Comparison of ENCODE assay signal across 8 mouse cellular contexts in the genomic region with DNA sequence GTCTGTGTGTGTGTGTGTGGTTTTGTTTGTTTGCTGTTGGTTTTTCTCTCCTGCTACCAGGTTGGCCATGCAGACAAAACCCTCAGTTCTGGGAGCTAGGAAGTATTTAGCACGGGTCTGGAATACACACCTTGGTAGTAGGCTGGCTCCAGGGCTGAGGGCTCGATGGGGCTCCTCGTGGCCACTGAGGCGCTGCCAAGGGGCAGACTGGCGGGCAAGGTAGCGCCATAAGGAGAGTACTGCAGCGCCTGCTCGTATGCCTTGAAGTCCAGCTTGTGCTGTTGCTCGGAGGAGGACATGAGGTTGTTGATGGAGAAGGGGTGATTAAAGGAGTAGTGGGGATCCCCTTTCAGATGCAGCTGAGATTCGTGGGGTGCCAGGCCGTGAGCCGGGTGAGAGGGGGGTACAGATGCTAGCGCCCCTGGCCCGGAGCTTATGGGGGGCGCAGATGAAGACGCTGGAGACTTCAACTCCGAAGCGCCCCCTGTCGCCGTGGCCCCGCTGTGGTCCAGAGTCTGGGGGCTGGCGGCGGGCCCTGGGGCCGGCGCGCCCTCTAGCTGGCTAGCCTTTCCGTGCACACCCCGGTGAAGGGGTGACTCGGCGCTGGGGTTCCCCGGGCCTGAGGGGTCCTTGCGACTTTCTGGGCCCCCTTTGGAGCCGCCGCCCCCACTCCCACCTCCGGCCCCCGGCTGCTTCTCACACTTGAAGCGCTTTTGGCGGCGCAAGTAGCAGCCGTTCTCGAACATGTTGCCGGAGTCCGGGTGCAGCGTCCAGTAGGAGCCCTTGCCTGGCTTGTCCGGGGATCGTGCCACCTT. TPM values are rescaled to one million over a fixed set of nuclear protein-coding genes. Genes with fewer than 3 reads are reported as not detected.
DNase-seq lines count a peak whose midpoint lies in the region; ATAC-seq and TF ChIP-seq lines count a peak whose summit lies in the region.

No protein-coding gene starts in this region.

- DNase-seq in layer of hippocampus, adult 2 months (ENCODE audit: low spot score in 2 of 2), result no peak
- no peak for DNase-seq in layer of hippocampus, adult 11-12 months (ENCODE audit: low spot score)
- DNase-seq in forebrain, embryonic 14.5 days (ENCODE audit: low spot score), result peak; percentile 19
- no peak for DNase-seq in right cerebral cortex, postnatal 36 days (ENCODE audit: low spot score in 2 of 2)
- no peak for DNase-seq in spleen, postnatal 14 days (ENCODE audit: low spot score in 2 of 2)
- no peak for DNase-seq in gastrocnemius, postnatal 14 days

- no peaks in the 10 kb centered on the region for H3K36me3 ChIP-seq in forebrain, embryonic 14.5 days (ENCODE audit: control insufficient read depth, insufficient read depth, low read length)
- no peaks in the 10 kb centered on the region for H3K36me3 ChIP-seq in limb, embryonic 15.5 days
- no peaks in the 10 kb centered on the region for H3K36me3 ChIP-seq in midbrain, embryonic 16.5 days (ENCODE audit: control insufficient read depth, insufficient read depth, low read length)

- peaks cover 85% of the 10 kb centered on the region for H3K27me3 ChIP-seq in forebrain, embryonic 14.5 days (replicated peaks; ENCODE audit: control insufficient read depth, insufficient read depth, low read length)
- H3K27me3 ChIP-seq in limb, embryonic 15.5 days, result peaks cover 82% of the 10 kb centered on the region
- peaks cover 49% of the 10 kb centered on the region for H3K27me3 ChIP-seq in midbrain, embryonic 16.5 days (ENCODE audit: control insufficient read depth, insufficient read depth, low read depth, low read length)

- H3K9me3 ChIP-seq in forebrain, embryonic 14.5 days (replicated peaks; ENCODE audit: control insufficient read depth, low read length), result no peaks in the 10 kb centered on the region
- H3K9me3 ChIP-seq in limb, embryonic 15.5 days, result no peaks in the 10 kb centered on the region
- no peaks in the 10 kb centered on the region for H3K9me3 ChIP-seq in midbrain, embryonic 16.5 days (replicated peaks; ENCODE audit: control insufficient read depth, low read length, poor library complexity, severe bottlenecking)

- H3K4me3 ChIP-seq in layer of hippocampus, adult 2 months, result no peak overlapping the region
- H3K4me3 ChIP-seq in forebrain, embryonic 14.5 days (ENCODE audit: low read depth, low read length), result no peak overlapping the region
- peak overlapping the region; percentile 17 for H3K4me3 ChIP-seq in limb, embryonic 15.5 days
- 0 out of 2 replicates have a peak overlapping the region, but pooled peaks have one; percentile 9 for H3K4me3 ChIP-seq in midbrain, embryonic 16.5 days (ENCODE audit: low read depth, low read length)

- H3K4me2 ChIP-seq in forebrain, embryonic 14.5 days (ENCODE audit: low read length), result peak overlapping the region; percentile 9; the same call in 1 of the 2 replicates
- H3K4me2 ChIP-seq in limb, embryonic 15.5 days, result peak overlapping the region; percentile 15; the same call in 1 of the 2 replicates
- H3K4me2 ChIP-seq in midbrain, embryonic 16.5 days (ENCODE audit: low read length), result no peak overlapping the region

- TF ChIP-seq CTCF in layer of hippocampus, adult 2 months (conservative IDR thresholded peaks at IDR 0.05), result peak; percentile 49

- H3K9ac ChIP-seq in forebrain, embryonic 14.5 days (ENCODE audit: low read length), result no peak overlapping the region
- no peak overlapping the region for H3K9ac ChIP-seq in limb, embryonic 15.5 days
- no peak overlapping the region for H3K9ac ChIP-seq in midbrain, embryonic 16.5 days (ENCODE audit: low read depth, low read length)

- WGBS in forebrain, embryonic 14.5 days, result 1% methylated on average over 46 of the region's 46 CpGs
- 2% methylated on average over 46 of the region's 46 CpGs for WGBS in limb, embryonic 15.5 days
- 1% methylated on average over 43 of the region's 46 CpGs for WGBS in midbrain, embryonic 16.5 days

- ATAC-seq in forebrain, embryonic 14.5 days, result peak; percentile 12; the same call in 1 of the 2 replicates
- no peak for ATAC-seq in limb, embryonic 15.5 days (ENCODE audit: insufficient number of reproducible peaks, low FRiP score, low TSS enrichment, low read depth)
- ATAC-seq in midbrain, embryonic 16.5 days, result 0 out of 2 replicates have a peak, but pooled peaks have one; percentile 9

- peaks cover 8% of the 10 kb centered on the region; the same call in 1 of the 2 replicates for H3K4me1 ChIP-seq in forebrain, embryonic 14.5 days (ENCODE audit: control insufficient read depth, insufficient read depth, low read length)
- peaks cover 50% of the 10 kb centered on the region for H3K4me1 ChIP-seq in limb, embryonic 15.5 days
- peaks cover 8% of the 10 kb centered on the region; the same call in 1 of the 2 replicates for H3K4me1 ChIP-seq in midbrain, embryonic 16.5 days (ENCODE audit: control insufficient read depth, insufficient read depth, low read length)

- intact Hi-C loops in gastrocnemius, postnatal 14 days (cut with DNase I; ENCODE audit: low total_unique reads), result no loop called here

- H3K27ac ChIP-seq in layer of hippocampus, adult 2 months, result no peak overlapping the region
- no peak overlapping the region for H3K27ac ChIP-seq in forebrain, embryonic 14.5 days (ENCODE audit: low read depth, low read length)
- H3K27ac ChIP-seq in limb, embryonic 15.5 days, result no peak overlapping the region
- H3K27ac ChIP-seq in midbrain, embryonic 16.5 days (ENCODE audit: low read length), result no peak overlapping the region

RNA-seq across cellular contexts. Expression of a gene that starts 4.6 kb away (rescaled TPM):
- not detected for total RNA-seq in layer of hippocampus, adult 2 months (2021)
- polyA plus RNA-seq in forebrain, embryonic 14.5 days (2014; fragmentation: Nextera tagmentation; extraction: Ambion mirVana), result 0.63 and 0.75 TPM in 2 replicates
- not detected in 2 replicates for polyA plus RNA-seq in limb, embryonic 15.5 days (2015; fragmentation: Nextera tagmentation; extraction: Ambion mirVana)
- polyA plus RNA-seq in midbrain, embryonic 16.5 days (2015; fragmentation: Nextera tagmentation; extraction: Ambion mirVana), result 1.1 and 1.8 TPM in 2 replicates
- not detected for total RNA-seq in gastrocnemius, postnatal 14 days (2021)

RNA-seq across cellular contexts. Expression of a gene that starts 21.8 kb away (rescaled TPM):
- total RNA-seq in layer of hippocampus, adult 2 months (2021), result under 1 TPM; 0.22 to 0.23 TPM
- polyA plus RNA-seq in forebrain, embryonic 14.5 days (2014; fragmentation: Nextera tagmentation; extraction: Ambion mirVana), result 0.24 and 0.61 TPM in 2 replicates
- 0.06 and 0.29 TPM in 2 replicates for polyA plus RNA-seq in limb, embryonic 15.5 days (2015; fragmentation: Nextera tagmentation; extraction: Ambion mirVana)
- 1.1 and 1.3 TPM in 2 replicates for polyA plus RNA-seq in midbrain, embryonic 16.5 days (2015; fragmentation: Nextera tagmentation; extraction: Ambion mirVana)
- not detected for total RNA-seq in gastrocnemius, postnatal 14 days (2021)

Comparison
In these comparisons a context has a peak if more than half of its experiments do, and no peak if none do; other contexts are left out.
1. H3K4me3 ChIP-seq: peak in limb, embryonic 15.5 days (single experiment) and midbrain, embryonic 16.5 days (single experiment); none in layer of hippocampus, adult 2 months (single experiment) and forebrain, embryonic 14.5 days (single experiment).